Mouse (Mus musculus): ENCODE data around the gene Gm9821.

DNA sequence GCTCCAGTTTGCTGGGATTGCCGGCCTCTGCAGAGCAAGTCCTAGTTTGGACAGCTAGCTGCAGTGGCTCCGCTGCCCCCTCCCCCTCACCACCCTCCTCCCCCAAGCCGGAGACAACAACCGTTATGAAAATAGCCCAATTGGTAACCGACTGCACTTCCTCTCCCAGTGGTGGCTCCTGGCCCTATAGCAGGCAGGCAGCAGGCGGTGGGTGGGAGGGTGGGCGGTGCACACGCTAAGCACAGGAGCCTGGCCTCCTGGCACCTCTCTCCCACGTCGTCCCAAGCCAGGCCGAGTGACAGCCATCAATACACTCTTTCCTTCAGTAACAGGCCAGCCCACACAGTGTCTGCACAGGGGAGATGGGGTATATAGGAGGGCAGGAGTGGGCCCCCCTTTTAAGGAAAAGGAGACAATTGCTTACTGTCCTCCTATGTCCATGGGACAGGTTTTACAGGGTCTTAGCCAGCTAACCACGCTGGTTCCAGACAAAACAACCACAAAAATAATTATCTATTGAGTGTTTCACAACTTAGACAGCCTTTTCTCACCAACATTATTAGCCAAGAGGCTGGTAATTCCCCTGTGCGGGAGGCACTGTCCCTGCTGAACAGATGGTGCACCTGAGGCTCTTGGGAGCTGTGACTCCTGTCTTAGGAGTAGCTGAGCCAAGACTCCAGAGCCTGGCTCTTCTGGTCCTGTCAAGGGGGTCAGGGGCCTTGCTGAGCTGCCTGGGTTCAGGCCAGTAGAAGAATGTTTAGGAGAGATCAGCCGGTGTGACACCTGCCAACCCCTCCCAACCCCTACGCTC, 5.0 kb downstream of the Gm9821 start:
- TF ChIP-seq POLR2AphosphoS5 (IDR thresholded peaks at IDR 0.05; ENCODE audit: borderline replicate concordance, low read depth, low read length), result no peak
- TF ChIP-seq EP300 (IDR thresholded peaks at IDR 0.05; ENCODE audit: low read depth in 1 of 2, low read length in 2 of 2), result peak in 1 of 2 experiments; percentile 42; a peak in 3 of 4 replicates
- TF ChIP-seq CTCF (IDR thresholded peaks at IDR 0.05 in 2 of 3, conservative IDR thresholded peaks at IDR 0.05 in 1 of 3; ENCODE audit: control insufficient read depth in 1 of 3, insufficient read depth in 1 of 3, low read depth in 2 of 3, low read length in 3 of 3, poor library complexity in 1 of 3, severe bottlenecking in 1 of 3), result no peak
- no peak for TF ChIP-seq ZNF384 (IDR thresholded peaks at IDR 0.05; ENCODE audit: low read depth, low read length)

Measured in MEL (cell line).